Mouse (Mus musculus) CD4-positive, CD25-positive, alpha-beta regulatory T cell, adult 2 months (primary cell): ENCODE measurements around the gene Poc1a.
A peak's percentile ranks its signal among the peaks of the same experiment; 100 is the strongest.

Source experiments
- DNase-seq: peaks from one replicate; pipeline ENCODE4 v3.0.0-alpha.2; 2012; ENCODE audit warnings: low read depth, low spot score

The Poc1a gene

GRCm38 (mm10) chr9:106301446-106302080 lies 20.7 kb downstream of the Poc1a start:
- DNase-seq = no peak

- DNase-seq = no peak
Measured at GRCm38 (mm10) chr9:106302446-106303150, 21.7 kb downstream of the Poc1a start.

- DNase-seq = no peak
Measured at GRCm38 (mm10) chr9:106303460-106303960, 22.6 kb downstream of the Poc1a start.

DNA sequence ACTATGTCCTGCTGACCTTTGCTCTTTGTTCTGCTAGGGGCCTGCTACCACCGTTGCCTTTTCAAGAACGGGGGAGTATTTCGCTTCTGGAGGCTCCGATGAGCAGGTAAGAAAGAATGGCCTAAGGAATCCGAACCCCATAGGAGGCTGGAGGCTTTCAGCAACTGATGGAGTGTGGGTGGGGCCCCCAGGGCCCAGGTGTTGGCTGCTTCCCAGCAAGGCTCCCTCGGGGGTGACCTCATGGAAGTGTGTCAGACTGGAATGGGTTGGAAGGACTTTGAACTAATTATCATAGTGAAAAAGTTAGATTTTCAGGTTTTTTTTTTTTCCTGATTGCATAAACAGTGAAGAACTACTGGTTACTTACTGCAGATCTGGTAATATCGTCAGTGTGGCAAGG lies 24.4 kb downstream of the Poc1a start:
- no peak for DNase-seq

DNA sequence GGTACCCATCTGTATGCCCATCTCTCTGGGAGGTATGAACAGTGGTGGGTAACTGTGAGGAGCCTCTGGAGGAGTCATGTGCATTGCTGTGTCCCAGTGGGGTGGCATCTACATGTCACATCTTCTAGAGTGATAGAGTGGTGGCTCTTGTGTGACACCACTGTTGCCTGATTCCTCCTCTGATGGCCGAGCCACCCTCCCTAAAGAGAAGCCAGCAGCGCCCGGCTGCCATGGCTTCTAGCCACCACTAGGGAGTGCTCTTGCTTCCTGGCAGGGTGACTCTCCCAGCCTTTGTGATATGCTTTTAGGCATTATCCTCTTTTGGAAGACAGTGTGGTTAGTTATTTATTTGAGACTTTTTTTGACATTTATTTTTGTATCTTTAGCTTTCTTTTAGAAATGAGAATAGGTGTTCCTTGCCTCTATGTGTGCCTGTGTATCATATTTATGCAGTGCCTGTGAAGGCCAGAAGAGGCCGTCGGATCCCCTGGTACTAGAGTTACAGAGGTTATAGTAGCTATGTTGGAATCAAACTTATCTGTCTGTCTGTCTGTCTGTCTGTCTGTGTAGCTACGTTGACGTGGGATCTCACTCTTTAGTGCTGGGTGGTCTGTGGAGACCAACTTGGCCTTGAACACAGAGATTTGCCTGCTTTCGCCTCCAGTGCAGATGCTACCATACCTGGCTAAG lies 25.9 kb downstream of the Poc1a start:
- peak; percentile 81 for DNase-seq

DNA sequence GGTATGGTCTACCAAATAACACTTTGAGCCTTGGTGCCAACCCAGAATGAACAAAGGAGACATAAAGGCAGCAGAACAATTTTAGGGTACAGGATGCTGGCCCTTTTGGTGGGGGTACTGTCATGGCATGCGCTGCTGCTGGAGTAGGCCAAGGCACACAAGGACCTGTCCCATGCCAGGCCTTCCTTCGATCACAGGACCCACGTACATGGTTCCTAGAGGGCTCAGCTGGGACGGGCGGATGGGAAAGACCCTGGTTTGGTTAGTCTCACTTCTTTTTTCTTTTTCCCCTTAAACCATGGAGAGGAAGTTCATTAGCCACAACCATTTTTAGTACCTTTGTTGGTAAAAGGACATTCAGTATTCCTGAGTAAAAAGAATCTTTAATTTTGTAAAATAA lies 27.3 kb downstream of the Poc1a start:
- no peak for DNase-seq

DNA sequence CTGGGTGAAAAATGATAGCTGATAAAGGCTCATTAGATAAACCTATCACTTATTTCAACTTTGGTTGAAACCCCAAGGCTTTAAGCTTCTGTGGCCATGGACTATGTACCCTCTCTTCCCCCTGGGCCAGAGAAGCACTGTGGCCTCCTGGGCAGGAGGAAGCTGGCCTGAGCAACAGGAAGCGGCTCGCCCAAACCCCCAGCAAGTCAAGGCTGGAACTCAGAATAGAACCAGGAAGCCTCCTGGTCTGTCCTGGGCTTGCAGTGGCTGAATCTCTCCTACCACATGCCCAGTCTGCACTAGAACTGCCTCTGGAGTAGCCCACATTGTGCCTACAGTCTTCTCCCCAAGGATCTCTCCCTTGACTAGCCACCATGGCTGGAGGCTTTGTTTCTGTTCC lies 27.7 kb downstream of the Poc1a start:
- no peak for DNase-seq

GRCm38 (mm10) chr9:106308983-106309382 lies 28.1 kb downstream of the Poc1a start:
- no peak for DNase-seq

DNA sequence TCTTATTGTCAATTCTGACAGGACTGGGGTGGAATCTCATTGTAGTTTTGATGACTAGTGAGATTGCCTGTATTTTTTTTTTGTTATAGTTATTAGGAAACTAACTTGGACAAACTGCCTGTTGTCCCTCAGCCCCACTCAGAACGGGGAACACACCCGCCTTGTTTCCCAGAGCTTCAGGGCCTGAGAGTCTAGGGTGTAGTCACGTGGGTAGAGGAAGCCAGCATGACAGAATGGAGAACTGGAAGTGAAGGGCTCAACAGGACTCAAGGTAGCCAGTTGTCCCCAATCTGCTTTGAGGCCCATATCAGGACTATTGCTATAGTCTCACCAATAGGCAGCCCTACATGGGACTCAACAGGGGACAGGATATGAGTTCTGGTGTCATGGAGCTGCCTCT lies 29.0 kb downstream of the Poc1a start:
- DNase-seq = no peak

GRCm38 (mm10) chr9:106311625-106312191 lies 30.8 kb downstream of the Poc1a start:
- no peak for DNase-seq

GRCm38 (mm10) chr9:106312950-106313360 lies 32.1 kb downstream of the Poc1a start:
- DNase-seq = no peak

GRCm38 (mm10) chr9:106314196-106314595 lies 33.3 kb downstream of the Poc1a start:
- DNase-seq = no peak

- DNase-seq = no peak
Measured at GRCm38 (mm10) chr9:106318074-106318473, 37.2 kb downstream of the Poc1a start.

DNA sequence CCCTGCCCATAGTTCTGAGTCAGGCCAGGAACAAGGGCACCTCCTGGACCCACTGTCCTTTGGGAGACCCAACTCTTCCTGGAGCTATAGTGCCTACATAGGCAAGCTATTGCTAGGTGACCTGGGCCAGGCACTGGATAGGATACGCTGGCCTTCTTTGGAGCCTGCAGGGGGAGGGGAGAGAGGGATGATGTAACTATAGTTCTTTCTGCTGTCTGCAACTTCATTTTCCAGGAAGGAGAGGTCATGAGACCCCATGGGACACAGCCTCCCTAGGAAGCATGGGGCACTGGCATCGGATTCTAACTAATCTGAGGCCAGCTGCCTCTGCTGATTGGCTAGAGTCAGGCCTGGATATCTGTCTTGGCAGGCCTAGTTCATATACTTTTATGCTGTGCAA lies 38.2 kb downstream of the Poc1a start:
- no peak for DNase-seq

DNA sequence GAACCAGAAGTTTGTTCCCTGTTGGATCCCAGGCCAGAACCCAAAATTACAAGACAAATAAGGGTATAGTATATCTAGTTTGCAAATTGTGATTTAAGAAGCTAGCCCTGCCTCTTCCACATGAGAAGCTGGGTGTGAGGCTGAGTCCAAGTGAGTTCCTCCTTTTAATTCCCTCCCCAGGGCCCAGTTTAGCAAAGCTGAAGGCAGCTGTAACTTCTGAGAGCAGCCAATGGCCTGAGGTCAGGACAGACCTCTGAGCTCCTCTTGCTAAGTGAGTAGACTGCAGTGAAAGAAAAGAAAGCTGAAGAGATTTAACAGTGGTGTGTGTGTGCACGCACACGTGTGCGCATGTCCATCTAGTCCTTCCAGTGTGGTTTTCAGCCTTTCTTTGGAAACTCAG lies 41.6 kb downstream of the Poc1a start:
- no peak for DNase-seq

GRCm38 (mm10) chr9:106326241-106326640 lies 45.4 kb downstream of the Poc1a start:
- DNase-seq = no peak

DNA sequence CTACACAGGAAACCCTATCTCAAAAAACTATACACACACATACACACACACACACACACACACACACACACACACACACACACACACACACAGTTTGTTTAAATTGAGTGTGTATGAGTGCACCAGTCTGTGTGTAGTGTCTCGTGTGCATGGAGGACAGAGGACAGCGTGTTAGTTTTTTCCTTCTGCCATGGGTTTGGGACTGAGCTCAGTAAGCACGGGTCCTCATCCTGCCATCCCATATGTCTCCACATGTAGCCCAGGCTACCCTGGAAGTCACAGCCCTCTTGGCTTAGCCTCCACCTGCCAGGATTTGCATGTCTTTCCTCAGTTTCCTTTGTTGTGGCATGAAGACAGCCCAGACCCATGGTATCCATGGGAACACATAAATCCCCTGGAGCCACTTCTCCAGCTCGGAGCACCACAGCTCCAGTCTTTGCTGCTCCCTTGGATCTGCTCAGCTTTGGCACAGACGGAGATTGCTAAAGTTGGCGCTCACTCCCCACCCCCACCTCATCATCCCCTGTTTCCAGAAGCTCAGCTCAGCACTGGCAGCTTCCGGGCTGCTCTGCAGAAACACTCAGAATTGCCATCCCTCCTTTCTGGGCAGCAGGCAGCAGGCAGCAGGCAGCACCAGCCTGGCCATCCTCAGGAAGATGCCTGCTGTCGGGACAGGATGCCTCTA lies 46.4 kb downstream of the Poc1a start:
- no peak for DNase-seq

GRCm38 (mm10) chr9:106328068-106328610 lies 47.3 kb downstream of the Poc1a start:
- no peak for DNase-seq

GRCm38 (mm10) chr9:106328772-106329511 lies 48.1 kb downstream of the Poc1a start:
- DNase-seq = no peak

- no peak for DNase-seq
Measured at GRCm38 (mm10) chr9:106332746-106333145, 51.9 kb downstream of the Poc1a start.

DNA sequence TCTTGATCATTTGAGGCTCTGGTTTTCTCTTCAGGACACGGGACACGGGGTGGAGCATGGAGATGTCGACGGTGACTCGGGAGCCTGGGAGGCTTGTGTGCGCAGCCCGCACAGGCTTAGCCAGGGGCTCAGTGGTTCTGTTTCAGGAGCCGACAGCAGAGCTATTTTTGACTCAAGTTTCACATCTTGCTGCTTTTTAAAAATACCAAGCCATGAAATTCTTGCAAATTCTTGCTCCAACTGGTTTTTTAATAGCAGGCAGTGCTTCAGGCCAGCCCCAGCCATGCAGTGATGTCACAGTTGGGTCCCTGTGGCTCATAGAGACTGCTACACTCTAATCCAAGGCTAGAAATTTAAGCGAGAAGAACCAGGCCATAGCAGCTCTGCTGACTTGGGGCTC lies 56.8 kb downstream of the Poc1a start:
- no peak for DNase-seq
